Mouse (Mus musculus): Measurements from ENCODE around the gene Evl.
A peak's percentile ranks its signal among the peaks of the same experiment; 100 is the strongest.
"Not testable (repeated sequence)": the region's sequence is repeated elsewhere in the genome, so short reads cannot be mapped to it uniquely, and the experiment has no call there.

The Evl gene

DNA sequence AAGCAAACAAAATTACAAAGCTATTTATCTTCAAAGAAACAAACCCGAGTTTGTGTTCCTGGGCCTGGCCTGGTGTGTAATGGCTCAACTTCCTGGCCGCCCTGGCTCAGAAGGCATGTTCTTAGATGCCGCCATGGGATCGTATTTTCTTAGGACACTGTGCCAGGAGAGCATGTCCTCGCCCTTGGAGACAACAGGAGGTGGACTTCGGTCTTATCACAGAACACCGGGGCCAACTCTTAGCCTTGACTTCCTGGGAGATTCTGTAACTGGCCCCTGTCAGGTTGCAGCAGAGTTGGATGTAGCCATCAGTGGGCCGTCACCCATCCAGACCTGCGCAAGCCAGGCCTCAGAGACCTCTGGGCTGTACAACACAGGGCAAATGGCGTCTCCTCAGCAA is 145.1 kb downstream of the Evl start:
- DNase-seq (ENCODE audit: low spot score) = no peak

DNA sequence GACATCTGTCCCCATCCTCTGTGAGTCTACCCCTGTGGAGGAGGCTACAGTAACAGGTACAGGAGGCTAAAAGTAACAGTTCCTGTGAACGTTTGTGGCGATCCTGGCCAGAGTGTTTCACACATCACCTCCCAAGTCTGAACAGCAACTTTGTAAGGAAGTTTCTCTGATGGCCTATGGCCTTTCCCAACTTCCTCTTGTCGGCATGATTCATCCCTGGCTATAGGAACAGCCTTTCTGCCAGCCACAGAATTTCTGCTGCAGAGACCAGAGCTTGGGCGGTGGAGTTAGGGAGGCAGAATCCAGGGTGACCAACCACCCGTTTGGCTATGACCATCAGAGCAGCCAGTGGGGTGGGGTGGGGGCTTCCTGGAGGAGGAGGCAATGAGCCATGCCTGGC is 145.5 kb downstream of the Evl start:
- no peak for DNase-seq (ENCODE audit: low spot score)

DNA sequence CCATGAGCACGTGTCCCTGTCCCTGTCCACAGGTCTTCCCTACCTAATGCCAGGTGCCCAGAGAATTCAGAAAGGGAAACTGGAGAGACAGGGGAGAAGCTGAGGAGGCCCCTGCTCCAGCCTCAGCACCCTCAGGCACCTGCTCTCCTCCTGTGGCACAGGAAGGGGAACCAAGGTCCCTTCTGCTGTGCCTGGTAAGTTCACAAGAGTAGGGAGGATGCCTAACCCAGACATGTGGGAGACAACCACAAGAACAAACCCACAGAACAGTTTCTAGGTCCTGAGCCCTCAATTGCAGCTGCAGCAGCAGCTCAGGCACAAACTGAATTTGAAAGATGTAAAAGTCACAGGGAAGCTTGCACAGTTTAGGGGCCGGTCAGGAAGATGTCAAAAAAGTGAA is 146.7 kb downstream of the Evl start:
- no peak for DNase-seq (ENCODE audit: low spot score)

DNA sequence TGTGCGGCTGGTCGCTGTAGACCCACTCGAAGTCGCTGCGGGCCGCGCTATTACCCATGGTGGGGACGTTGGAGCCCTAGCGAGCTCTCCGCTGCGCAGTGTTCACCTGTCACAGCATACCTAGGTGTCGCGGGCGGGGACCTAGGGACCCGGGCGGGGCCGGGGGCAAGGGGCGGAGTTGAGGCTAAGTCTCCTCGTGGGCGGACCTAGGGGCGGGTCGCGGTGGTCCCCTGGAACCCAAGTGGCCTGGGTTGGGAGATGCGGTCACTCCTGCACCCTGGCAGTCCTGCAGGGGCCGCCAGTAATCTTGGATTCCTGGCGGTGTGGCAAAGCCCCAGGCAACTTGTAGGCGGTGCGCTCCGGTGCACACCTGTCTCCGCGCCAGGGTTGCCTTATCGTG is 147.7 kb downstream of the Evl start, which contains the start of gene Degs2:
Degs2 (minus strand) TSS at position 131 of the 400 bp plus-strand sequence.
- DNase-seq (ENCODE audit: low spot score) = peak; percentile 61

DNA sequence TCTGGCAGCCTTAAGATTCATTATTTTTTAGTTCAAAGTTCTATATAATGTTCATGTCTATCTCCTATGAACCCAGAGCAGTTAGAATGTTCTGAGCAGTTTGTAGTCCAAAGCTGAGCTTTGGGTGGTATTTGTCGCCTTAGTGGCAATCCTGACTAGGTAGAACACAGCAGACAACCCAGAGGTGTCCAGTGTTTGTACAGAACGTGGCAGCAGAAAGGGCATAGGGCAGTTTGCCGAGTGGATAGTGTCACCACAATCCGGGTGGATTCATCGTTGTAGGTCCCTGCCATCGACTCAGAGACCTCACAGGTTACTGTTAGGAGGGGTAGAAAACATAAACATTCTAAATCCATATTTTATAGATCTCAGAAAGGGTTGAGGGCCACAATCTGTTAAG is 151.0 kb downstream of the Evl start:
- DNase-seq (ENCODE audit: low spot score) = no peak

DNA sequence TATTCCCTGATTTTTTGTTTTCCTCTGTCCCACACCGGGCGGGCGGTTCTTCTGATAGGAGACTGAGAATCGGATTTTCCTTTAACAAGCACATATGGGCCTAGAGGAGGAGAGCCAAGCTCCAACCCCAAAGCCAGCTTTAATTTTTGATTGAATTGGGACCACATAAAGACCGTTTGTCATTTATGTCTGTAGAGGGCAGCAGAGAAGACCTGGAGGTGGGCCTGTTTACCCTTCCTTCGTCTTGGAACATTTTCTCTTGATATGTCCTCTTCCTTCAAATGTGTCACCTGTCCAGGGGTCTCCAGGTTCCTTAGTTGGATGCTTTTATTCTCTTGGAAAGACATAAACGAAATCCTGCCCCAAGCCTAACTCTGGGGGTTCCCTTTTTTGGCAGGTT is 151.6 kb downstream of the Evl start:
- no peak for DNase-seq (ENCODE audit: low spot score)

DNA sequence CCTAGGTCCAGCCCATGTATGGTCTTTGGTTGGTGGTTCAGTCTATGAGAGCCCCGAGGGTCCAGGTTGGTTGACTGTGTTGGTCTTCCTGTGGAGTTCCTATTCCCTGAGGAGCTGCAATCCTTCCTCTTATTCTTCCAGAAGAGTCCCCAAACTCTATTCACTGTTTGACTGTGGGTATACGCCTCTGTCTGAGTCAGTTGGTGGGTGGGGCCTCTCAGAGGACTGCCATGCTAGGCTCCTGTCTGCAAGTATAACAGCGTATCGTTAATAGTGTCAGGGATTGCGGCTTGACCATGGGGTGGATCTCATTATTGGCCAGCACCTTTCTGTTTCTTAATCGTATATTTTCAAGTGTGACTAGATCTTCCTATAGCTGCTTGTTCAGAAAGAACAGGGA is 154.9 kb downstream of the Evl start:
- no peak for DNase-seq (ENCODE audit: low spot score)

DNA sequence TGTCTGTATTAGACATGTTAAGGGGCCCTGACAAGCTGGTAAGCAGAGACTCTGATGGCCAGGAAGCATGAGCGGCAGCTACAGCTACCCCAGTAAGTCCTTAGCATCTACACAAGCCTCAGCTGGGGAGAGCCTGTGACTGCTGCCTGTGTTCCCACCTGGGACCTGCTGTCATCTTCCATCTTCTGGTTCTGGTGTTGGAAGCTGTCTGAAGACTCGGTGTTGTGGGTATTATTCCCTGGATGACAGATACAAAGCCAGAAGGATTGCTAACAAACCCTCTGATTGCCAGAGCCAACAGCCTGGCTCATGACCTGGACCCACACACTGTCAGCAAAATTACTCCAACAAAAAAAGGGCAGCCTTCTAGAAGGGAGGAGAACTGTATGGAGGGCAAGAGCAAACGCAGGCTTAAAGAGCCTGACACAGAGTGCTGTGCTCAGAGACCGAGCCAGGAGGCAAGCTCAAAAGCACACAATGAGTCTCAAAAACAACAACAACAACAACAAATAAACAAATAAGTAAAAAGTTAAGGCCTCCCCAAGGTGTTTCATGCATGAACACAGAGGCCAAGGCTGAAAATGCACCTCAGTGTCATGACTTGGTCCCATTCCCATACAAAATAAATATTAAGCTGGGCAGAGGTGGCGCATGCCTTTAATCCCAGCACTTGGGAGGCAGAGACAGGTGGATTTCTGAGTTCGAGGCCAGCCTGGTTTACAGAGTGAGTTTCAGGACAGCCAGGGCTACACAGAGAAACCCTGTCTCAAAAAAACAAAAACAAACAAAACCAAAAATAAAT is 155.6 kb downstream of the Evl start:
- DNase-seq (ENCODE audit: low spot score) = no peak

DNA sequence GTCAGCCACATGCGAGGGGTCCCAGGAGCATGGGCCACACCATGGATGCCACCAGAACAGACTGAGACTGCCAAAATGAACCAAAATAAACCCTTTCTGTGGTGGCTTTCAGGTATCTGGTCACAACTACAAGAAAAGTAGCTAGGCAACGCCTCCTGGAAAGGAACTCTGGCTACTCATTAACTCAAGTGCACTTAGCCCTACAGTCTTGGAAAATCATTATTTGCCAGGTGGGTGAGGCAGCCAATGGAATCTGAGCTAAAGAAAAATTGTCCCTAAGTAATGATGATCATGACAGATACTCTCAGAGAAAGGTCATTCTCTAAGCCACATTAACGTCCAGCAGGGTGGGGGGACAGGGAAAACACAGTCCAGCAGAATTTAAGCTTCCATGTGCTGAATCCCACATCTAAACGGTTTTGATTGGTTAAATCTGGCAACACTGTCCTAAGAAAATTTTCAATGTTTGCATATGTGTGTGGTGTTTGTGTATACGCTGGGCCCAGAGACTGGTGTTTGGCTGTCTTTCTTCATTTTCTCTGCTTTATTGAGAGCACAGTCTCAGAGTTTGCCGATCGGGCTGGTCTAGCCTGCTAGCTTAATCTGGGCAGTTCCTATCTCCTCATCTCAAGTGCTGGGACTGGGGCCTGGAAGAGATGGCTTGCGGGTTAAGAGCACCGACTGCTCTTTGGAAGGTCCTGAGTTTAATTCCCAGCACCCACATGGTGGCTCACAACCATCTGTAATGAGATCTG is 156.5 kb downstream of the Evl start:
- peak; percentile 68 for DNase-seq (ENCODE audit: low spot score)

DNA sequence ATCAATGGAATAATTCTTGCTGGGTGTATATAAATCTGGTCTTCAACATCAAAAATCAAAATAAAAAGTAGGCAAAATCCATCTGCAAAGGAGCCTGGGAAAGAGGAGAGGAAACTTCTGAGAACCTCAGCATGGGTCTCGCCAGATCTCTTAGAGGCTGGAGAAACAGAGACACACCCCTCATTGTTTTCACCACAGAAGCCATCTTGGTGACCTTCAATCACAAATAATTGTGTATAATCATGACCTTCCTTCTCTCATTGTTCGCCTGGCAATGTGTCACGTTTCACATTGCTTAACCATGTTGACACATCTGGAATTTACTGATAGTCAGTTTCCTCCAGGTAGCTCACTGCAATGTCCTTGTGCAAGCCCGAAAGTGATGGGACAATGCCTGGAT is 158.0 kb downstream of the Evl start:
- no peak for DNase-seq (ENCODE audit: low spot score)

DNA sequence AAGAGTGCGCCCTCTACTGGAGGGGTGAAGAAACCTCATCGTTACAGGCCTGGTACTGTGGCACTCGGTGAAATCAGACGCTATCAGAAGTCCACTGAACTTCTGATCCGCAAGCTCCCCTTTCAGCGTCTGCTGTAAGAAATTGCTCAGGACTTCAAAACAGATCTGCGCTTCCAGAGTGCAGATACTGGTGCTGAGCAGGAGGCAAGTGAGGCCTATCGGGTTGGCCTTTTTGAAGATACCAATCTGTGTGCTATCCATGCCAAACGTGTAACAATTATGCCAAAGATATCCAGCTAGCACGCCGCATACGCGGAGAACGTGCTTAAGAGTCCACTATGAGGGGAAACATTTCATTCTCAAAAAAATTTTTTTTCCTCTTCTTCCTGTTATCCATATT is 159.5 kb downstream of the Evl start:
- not testable (repeated sequence) for DNase-seq (ENCODE audit: low spot score)

DNA sequence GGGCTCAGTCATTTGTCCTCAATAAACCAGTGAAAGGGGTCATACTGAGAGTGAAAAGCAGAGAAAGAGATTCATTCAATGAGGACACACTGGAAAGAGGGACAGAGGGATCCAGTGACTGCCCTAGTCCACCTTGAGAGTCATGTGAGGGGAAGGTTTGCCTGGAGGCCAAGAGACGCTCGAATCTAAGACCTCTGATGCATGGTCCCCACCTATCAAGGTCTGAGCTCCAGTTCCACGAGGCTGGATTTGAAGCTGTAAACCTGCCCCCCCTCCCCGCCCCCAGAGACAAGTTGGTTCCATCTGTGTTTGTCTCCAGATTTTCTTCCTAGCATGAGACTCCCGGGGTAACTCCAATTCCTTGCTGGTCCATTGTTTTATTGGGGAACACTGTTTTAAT is 161.3 kb downstream of the Evl start:
- DNase-seq (ENCODE audit: low spot score) = no peak

DNA sequence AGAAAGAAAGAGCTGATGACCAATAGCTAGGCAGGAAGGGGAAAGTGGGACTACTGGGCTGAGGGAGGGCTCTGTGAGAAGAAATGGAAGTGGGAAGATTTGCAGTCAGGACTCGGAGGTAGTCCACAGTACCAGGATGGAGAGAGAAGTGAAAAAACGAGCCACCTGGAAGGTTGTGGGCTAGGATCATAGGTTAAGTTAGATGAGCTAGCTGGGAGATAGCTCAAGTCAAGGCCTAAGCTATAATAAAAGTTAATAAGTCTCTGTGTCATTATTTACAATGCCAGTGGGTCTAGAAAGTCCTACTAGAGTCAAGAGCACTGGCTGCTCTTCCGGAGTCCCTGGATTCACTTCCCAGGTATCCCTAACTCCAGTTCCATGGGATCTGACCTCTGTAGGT is 164.0 kb downstream of the Evl start:
- no peak for DNase-seq (ENCODE audit: low spot score)

DNA sequence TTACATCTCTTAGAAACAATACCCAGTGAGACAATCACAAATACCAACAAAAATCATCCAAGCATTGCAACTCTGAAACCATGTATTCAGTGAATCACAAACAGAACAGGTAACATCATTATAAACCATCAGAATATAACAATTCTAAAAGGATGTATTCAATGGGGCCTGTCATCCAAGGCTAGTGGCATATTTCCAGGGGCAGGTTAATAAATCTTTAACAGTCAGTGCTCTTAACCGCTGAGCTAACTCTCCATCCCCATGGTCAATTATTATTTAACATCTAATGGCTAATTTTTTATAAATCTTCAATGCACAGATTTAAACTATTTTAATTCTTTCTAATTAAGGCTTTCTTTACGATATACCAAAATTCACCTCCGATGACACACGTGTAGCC is 167.9 kb downstream of the Evl start:
- no peak for DNase-seq (ENCODE audit: low spot score)

DNA sequence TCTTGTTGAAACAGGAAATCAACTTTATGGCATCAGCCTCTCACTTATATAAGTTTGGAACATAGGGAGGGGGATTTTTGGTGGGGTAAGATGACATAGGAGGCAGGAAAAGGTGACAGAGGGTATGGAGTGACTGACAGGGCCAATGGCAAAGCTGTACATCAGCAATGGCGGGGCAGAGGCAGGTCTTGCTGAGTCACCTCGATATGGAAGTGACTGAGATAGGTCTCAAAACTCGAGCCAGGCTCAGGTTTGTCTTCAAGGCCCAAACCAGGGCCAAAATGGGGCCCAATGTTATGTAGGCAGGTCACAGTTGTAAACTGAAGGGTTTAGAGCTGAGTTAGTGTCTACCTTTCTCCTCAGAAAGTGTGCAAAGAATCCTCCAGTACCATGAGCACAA is 169.3 kb downstream of the Evl start:
- no peak for DNase-seq (ENCODE audit: low spot score)

DNA sequence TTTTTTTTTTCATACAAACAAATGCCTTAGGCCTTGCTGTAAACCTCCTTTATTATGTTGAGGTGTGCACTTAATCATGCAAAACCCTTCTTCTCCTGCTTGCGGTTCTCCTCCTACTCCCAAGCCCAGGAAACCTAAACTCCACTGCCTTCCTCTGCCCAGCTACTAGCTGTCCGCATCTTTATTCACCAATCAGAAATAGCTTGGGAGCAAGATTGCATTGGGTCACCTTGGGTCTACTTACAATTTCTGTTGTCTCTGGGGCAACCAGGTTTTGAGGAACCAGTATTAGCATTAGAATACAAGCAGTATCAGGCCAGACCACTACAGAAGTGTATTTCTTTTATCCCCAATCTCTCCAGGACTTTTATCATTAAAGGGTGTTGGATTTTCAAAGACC is 179.9 kb downstream of the Evl start:
- no peak for DNase-seq (ENCODE audit: low spot score)

DNA sequence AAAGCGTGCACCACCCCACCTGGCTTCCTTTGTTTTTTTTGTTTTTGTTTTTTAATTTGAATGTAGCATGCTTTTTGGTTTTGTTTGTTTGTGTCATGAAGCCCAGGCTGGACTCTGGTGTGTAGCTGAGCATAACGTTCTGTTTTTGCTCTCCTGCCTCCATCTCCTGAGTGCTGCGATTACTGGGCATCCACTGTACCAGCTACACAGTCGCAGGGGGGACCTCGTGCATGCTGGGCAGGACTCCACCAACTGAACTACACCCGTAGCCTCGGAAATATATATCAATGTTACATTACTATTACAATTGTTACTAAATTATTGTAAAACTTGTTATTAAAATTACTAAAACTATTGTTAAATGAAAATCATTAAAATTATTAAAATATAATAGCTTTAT is 183.3 kb downstream of the Evl start:
- DNase-seq (ENCODE audit: low spot score) = no peak
